Mouse (Mus musculus) myocyte (in vitro differentiated cells): ENCODE results near the gene Cntd1. TPM values are rescaled to one million over a fixed set of nuclear protein-coding genes. Genes with fewer than 3 reads are reported as not detected.

Experiments used
- H3K27me3 ChIP-seq: one replicate; pipeline ENCODE4 v1.6.1; 2011; ENCODE audit not compliant: control insufficient read depth, insufficient read depth, insufficient read length
- H3K36me3 ChIP-seq: one replicate; pipeline ENCODE4 v1.6.1; 2011; ENCODE audit not compliant: control insufficient read depth, insufficient read depth
- H3K4me2 ChIP-seq: one replicate; pipeline ENCODE4 v1.6.1; 2011; ENCODE audit warnings: low read depth, control low read depth
- H3K4me3 ChIP-seq: one replicate; pipeline ENCODE4 v1.5.1; 2011; ENCODE audit warnings: mild to moderate bottlenecking, control low read depth, moderate library complexity
- H3K79me2 ChIP-seq: one replicate; pipeline ENCODE4 v1.6.1; 2011; ENCODE audit not compliant: control insufficient read depth, insufficient read depth
- H3ac ChIP-seq: one replicate; pipeline ENCODE4 v1.6.1; 2011; ENCODE audit not compliant: control insufficient read depth, insufficient read length
- CEBPB ChIP-seq: IDR thresholded peaks from 2 replicates; pipeline ENCODE4 v1.6.1; 2011; ENCODE audit warnings: mild to moderate bottlenecking, moderate library complexity; ENCODE audit not compliant: poor library complexity, insufficient read depth, severe bottlenecking
- E2F4 ChIP-seq: IDR thresholded peaks from one replicate; pipeline ENCODE4 v1.6.1; 2011; ENCODE audit warnings: mild to moderate bottlenecking, control low read depth, moderate library complexity; ENCODE audit not compliant: insufficient read depth
- MAX ChIP-seq: IDR thresholded peaks from one replicate; pipeline ENCODE4 v1.6.1; 2011; ENCODE audit warnings: low read depth, mild to moderate bottlenecking, control low read depth
- MYOD1 ChIP-seq, 3 experiments: IDR thresholded peaks; one replicate each; pipeline ENCODE4 v1.6.1; 2011; ENCODE audit warnings: control low read depth in 2 of 3, low read depth in 2 of 3, mild to moderate bottlenecking in 2 of 3, moderate library complexity in 1 of 3; ENCODE audit not compliant: insufficient read length in 2 of 3, control insufficient read depth in 1 of 3
- MYOG ChIP-seq, 3 experiments: IDR thresholded peaks; one replicate each; pipeline ENCODE4 v1.6.1; 2011; ENCODE audit warnings: control low read depth in 2 of 3, low read depth in 2 of 3, mild to moderate bottlenecking in 2 of 3; ENCODE audit not compliant: insufficient read length in 2 of 3, control insufficient read depth in 1 of 3, insufficient read depth in 1 of 3
- POLR2A ChIP-seq: IDR thresholded peaks from one replicate; pipeline ENCODE4 v1.6.1; 2011; ENCODE audit warnings: low read depth, mild to moderate bottlenecking, control low read depth, moderate library complexity; ENCODE audit not compliant: insufficient read length
- POLR2AphosphoS2 ChIP-seq: IDR thresholded peaks from one replicate; pipeline ENCODE4 v1.6.1; 2011; ENCODE audit warnings: low read depth, control low read depth; ENCODE audit not compliant: insufficient read length
- REST ChIP-seq: IDR thresholded peaks from one replicate; pipeline ENCODE4 v1.6.1; 2011; ENCODE audit warnings: mild to moderate bottlenecking, control low read depth, moderate library complexity; ENCODE audit not compliant: insufficient read depth, insufficient read length
- SRF ChIP-seq: IDR thresholded peaks from one replicate; pipeline ENCODE4 v1.6.1; 2011; ENCODE audit warnings: low read depth; ENCODE audit not compliant: control insufficient read depth, insufficient read length
- TCF12 ChIP-seq: IDR thresholded peaks from one replicate; pipeline ENCODE4 v1.6.1; 2011; ENCODE audit warnings: mild to moderate bottlenecking, control low read depth; ENCODE audit not compliant: poor library complexity, insufficient read depth, severe bottlenecking
- TCF3 ChIP-seq: IDR thresholded peaks from one replicate; pipeline ENCODE4 v1.6.1; 2011; ENCODE audit warnings: low read depth, control low read depth; ENCODE audit not compliant: insufficient read length
- USF1 ChIP-seq: IDR thresholded peaks from one replicate; pipeline ENCODE4 v1.6.1; 2011; ENCODE audit warnings: low read depth, mild to moderate bottlenecking, control low read depth, moderate library complexity
- polyA plus RNA-seq: library from polyadenylated mRNA; unstranded; fragments of >200 nt; fragmentation: generic; extraction: Trizol; gene quantifications from one replicate; pipeline ENCODE4 v1.2.1, GENCODE M21; 2012; ENCODE audit warnings: missing spikeins

Cntd1 gene
- polyA plus RNA-seq, 1 experiment, result 0.07 TPM

GRCm38 (mm10) chr11:101269577-101270116 is 9.2 kb upstream of the Cntd1 start:
- H3K4me2 ChIP-seq, result no peak overlapping the region
- no peak overlapping the region for H3K4me3 ChIP-seq
- H3ac ChIP-seq, result no peak overlapping the region
- peaks cover 33% of the 10 kb centered on the region for H3K27me3 ChIP-seq
- H3K79me2 ChIP-seq, result no peaks in the 10 kb centered on the region
- no peaks in the 10 kb centered on the region for H3K36me3 ChIP-seq
- TF ChIP-seq REST (no peak), POLR2AphosphoS2 (no peak), TCF3 (no peak), E2F4 (no peak), MYOG (IDR thresholded peaks at IDR 0.05; ENCODE audit: control insufficient read depth in 1 of 3, insufficient read depth in 1 of 3, insufficient read length in 2 of 3, low read depth in 2 of 3) (no peak), CEBPB (no peak), SRF (no peak), TCF12 (no peak), USF1 (no peak), POLR2A (no peak), MAX (no peak), MYOD1 (IDR thresholded peaks at IDR 0.05; ENCODE audit: control insufficient read depth in 1 of 3, insufficient read length in 2 of 3, low read depth in 2 of 3) (no peak)

- no peaks in the 10 kb centered on the region for H3K79me2 ChIP-seq
- H3K36me3 ChIP-seq, result no peaks in the 10 kb centered on the region
- no peak overlapping the region for H3K4me2 ChIP-seq
- no peak overlapping the region for H3K4me3 ChIP-seq
- H3K27me3 ChIP-seq, result peaks cover 25% of the 10 kb centered on the region
- TF ChIP-seq USF1 (peak; percentile 46), CEBPB (no peak), TCF12 (no peak)
- H3ac ChIP-seq, result no peak overlapping the region
Observed at GRCm38 (mm10) chr11:101272446-101272845, 6.4 kb upstream of the Cntd1 start.

- Histone ChIP-seq H3K27me3 (peaks cover 12% of the 10 kb centered on the region), H3K79me2 (no peaks in the 10 kb centered on the region), H3K36me3 (no peaks in the 10 kb centered on the region), H3K4me3 (no peak overlapping the region), H3ac (no peak overlapping the region), H3K4me2 (no peak overlapping the region)
- no peak for TF ChIP-seq MYOD1 (IDR thresholded peaks at IDR 0.05; ENCODE audit: control insufficient read depth in 1 of 3, insufficient read length in 2 of 3, low read depth in 2 of 3)
- TF ChIP-seq SRF, result no peak
- TF ChIP-seq TCF3, result no peak
- TF ChIP-seq REST, result no peak
- TF ChIP-seq POLR2A, result no peak
- TF ChIP-seq MAX, result no peak
- no peak for TF ChIP-seq CEBPB
- no peak for TF ChIP-seq POLR2AphosphoS2
- no peak for TF ChIP-seq USF1
- TF ChIP-seq E2F4, result no peak
- TF ChIP-seq MYOG (IDR thresholded peaks at IDR 0.05; ENCODE audit: control insufficient read depth in 1 of 3, insufficient read depth in 1 of 3, insufficient read length in 2 of 3, low read depth in 2 of 3), result no peak
- TF ChIP-seq TCF12, result no peak
Observed at GRCm38 (mm10) chr11:101275309-101275708, 3.5 kb upstream of the Cntd1 start.

GRCm38 (mm10) chr11:101276319-101277070 is 2.3 kb upstream of the Cntd1 start:
- H3K4me2 ChIP-seq, result no peak overlapping the region
- TF ChIP-seq USF1 (no peak), MYOD1 (IDR thresholded peaks at IDR 0.05; ENCODE audit: control insufficient read depth in 1 of 3, insufficient read length in 2 of 3, low read depth in 2 of 3) (no peak), TCF3 (no peak), MYOG (IDR thresholded peaks at IDR 0.05; ENCODE audit: control insufficient read depth in 1 of 3, insufficient read depth in 1 of 3, insufficient read length in 2 of 3, low read depth in 2 of 3) (no peak), TCF12 (no peak), E2F4 (no peak), SRF (no peak), CEBPB (no peak), POLR2AphosphoS2 (no peak), MAX (no peak), REST (no peak), POLR2A (no peak)

More at GRCm38 (mm10) chr11:101276319-101277070, 2.3 kb upstream of the Cntd1 start:
- Histone ChIP-seq H3K4me3 (peak overlapping the region; percentile 57), H3ac (no peak overlapping the region), H3K79me2 (no peaks in the 10 kb centered on the region), H3K27me3 (peaks cover 2% of the 10 kb centered on the region), H3K36me3 (no peaks in the 10 kb centered on the region)
